Mouse (Mus musculus) bone marrow, adult 2 months (tissue): ENCODE measurements around the gene Reps2.

ENCODE experiments used
- CTCF ChIP-seq: fragments of 200-500 bp; IDR thresholded peaks from 2 replicates; pipeline ENCODE4 v1.5.1; 2011; ENCODE audit warnings: low read length, control low read depth; ENCODE audit not compliant: control insufficient read depth, insufficient read depth
- POLR2A ChIP-seq: fragments of 200-500 bp; IDR thresholded peaks from 2 replicates; pipeline ENCODE4 v1.6.1; 2011; ENCODE audit warnings: low read depth, mild to moderate bottlenecking, control low read depth, low read length, borderline replicate concordance; ENCODE audit not compliant: control insufficient read depth

GRCm38 (mm10) chrX:162503436-162503835, 140.0 kb downstream of the Reps2 start:
- TF ChIP-seq CTCF (no peak), POLR2A (no peak)
